Mouse (Mus musculus) R1 (cell line): ENCODE measurements around the gene Mtmr12.
"Not testable (repeated sequence)": the region's sequence is repeated elsewhere in the genome, so short reads cannot be mapped to it uniquely, and the experiment has no call there.

Experiments used
- DNase-seq: peaks from one replicate; pipeline ENCODE4 v3.0.0-alpha.2; 2018; ENCODE audit warnings: low read depth, low spot score

The Mtmr12 gene

GRCm38 (mm10) chr15:12204319-12205159 is at the start of gene Mtmr12:
Gene Mtmr12 (plus strand): TSS chr15:12205028.
- peak; percentile 98 for DNase-seq

- DNase-seq, result no peak
Observed at GRCm38 (mm10) chr15:12178126-12178525, 26.7 kb upstream of the Mtmr12 start.

- DNase-seq, result not testable (repeated sequence)
Observed at GRCm38 (mm10) chr15:12181181-12181805, 23.5 kb upstream of the Mtmr12 start.

GRCm38 (mm10) chr15:12193880-12194816 is 10.7 kb upstream of the Mtmr12 start:
- DNase-seq, result peak; percentile 70

GRCm38 (mm10) chr15:12194817-12195735 is 9.8 kb upstream of the Mtmr12 start:
- DNase-seq, result no peak

- no peak for DNase-seq
Observed at GRCm38 (mm10) chr15:12195966-12196365, 8.9 kb upstream of the Mtmr12 start.

GRCm38 (mm10) chr15:12196410-12197191 is 8.2 kb upstream of the Mtmr12 start:
- DNase-seq, result peak; percentile 93

GRCm38 (mm10) chr15:12197361-12197760 is 7.5 kb upstream of the Mtmr12 start:
- no peak for DNase-seq

GRCm38 (mm10) chr15:12200021-12200420 is 4.8 kb upstream of the Mtmr12 start:
- DNase-seq, result no peak

- no peak for DNase-seq
Observed at GRCm38 (mm10) chr15:12201856-12202255, 3.0 kb upstream of the Mtmr12 start.

GRCm38 (mm10) chr15:12202456-12202855 is 2.4 kb upstream of the Mtmr12 start:
- DNase-seq, result peak; percentile 92

- peak; percentile 36 for DNase-seq
Observed at GRCm38 (mm10) chr15:12203008-12203407, 1.8 kb upstream of the Mtmr12 start.

GRCm38 (mm10) chr15:12203512-12204318 is 1.1 kb upstream of the Mtmr12 start:
- peak; percentile 98 for DNase-seq

GRCm38 (mm10) chr15:12205160-12205901 is 503 bp downstream of the Mtmr12 start:
- DNase-seq, result peak; percentile 55

GRCm38 (mm10) chr15:12205902-12206645 is 1.2 kb downstream of the Mtmr12 start:
- no peak for DNase-seq

- no peak for DNase-seq
Observed at GRCm38 (mm10) chr15:12206646-12207222, 1.9 kb downstream of the Mtmr12 start.

GRCm38 (mm10) chr15:12207556-12208090 is 2.8 kb downstream of the Mtmr12 start:
- no peak for DNase-seq
